Mouse (Mus musculus): ENCODE results near the gene Abl2. TPM values are rescaled to one million over a fixed set of nuclear protein-coding genes. Genes with fewer than 3 reads are reported as not detected.

Gene Abl2
- polyA plus RNA-seq, 1 experiment: 11.0 TPM

- H3K4me1 ChIP-seq (ENCODE audit: control insufficient read depth, insufficient read depth, insufficient read length): no peaks in the 10 kb centered on the region
- 86% methylated on average over 8 of the region's 8 CpGs for WGBS
- DNase-seq (ENCODE audit: low read depth in 1 of 2, low spot score in 2 of 2): no peak
- no peak overlapping the region for H3K4me3 ChIP-seq (ENCODE audit: extremely low read depth, insufficient read depth, insufficient read length)
- no peaks in the 10 kb centered on the region for H3K27me3 ChIP-seq (ENCODE audit: control insufficient read depth, insufficient read depth, low read length)
- TF ChIP-seq CTCF (IDR thresholded peaks at IDR 0.05; ENCODE audit: extremely low read depth, insufficient read depth, insufficient read length, insufficient replicate concordance) (no peak), POLR2A (IDR thresholded peaks at IDR 0.05; ENCODE audit: low read depth, low read length) (no peak)
- peaks cover 30% of the 10 kb centered on the region for H3K36me3 ChIP-seq (ENCODE audit: control insufficient read depth, insufficient read depth, low read length)
- H3K27ac ChIP-seq (ENCODE audit: insufficient read depth, low read length): no peak overlapping the region
These were observed 107.2 kb downstream of the Abl2 start for GRCm38 (mm10) chr1:156665777-156666176.

GRCm38 (mm10) chr1:156667141-156667926, 108.7 kb downstream of the Abl2 start:
- no peak overlapping the region for H3K27ac ChIP-seq (ENCODE audit: insufficient read depth, low read length)
- 74% methylated on average over 23 of the region's 23 CpGs for WGBS
- H3K4me1 ChIP-seq (ENCODE audit: control insufficient read depth, insufficient read depth, insufficient read length): 0 out of 2 replicates have a peak, but pooled peaks cover 1% of the 10 kb centered on the region
- TF ChIP-seq POLR2A (IDR thresholded peaks at IDR 0.05; ENCODE audit: low read depth, low read length): no peak
- no peak for TF ChIP-seq CTCF (IDR thresholded peaks at IDR 0.05; ENCODE audit: extremely low read depth, insufficient read depth, insufficient read length, insufficient replicate concordance)
- no peak overlapping the region for H3K4me3 ChIP-seq (ENCODE audit: extremely low read depth, insufficient read depth, insufficient read length)
- no peak for DNase-seq (ENCODE audit: low read depth in 1 of 2, low spot score in 2 of 2)
- peaks cover 32% of the 10 kb centered on the region for H3K36me3 ChIP-seq (ENCODE audit: control insufficient read depth, insufficient read depth, low read length)
- H3K27me3 ChIP-seq (ENCODE audit: control insufficient read depth, insufficient read depth, low read length): no peaks in the 10 kb centered on the region

GRCm38 (mm10) chr1:156668602-156669001, 110.0 kb downstream of the Abl2 start:
- Histone ChIP-seq H3K4me1 (ENCODE audit: control insufficient read depth, insufficient read depth, insufficient read length) (peaks cover 6% of the 10 kb centered on the region; the same call in 1 of the 2 replicates), H3K27ac (ENCODE audit: insufficient read depth, low read length) (no peak overlapping the region), H3K36me3 (ENCODE audit: control insufficient read depth, insufficient read depth, low read length) (peaks cover 32% of the 10 kb centered on the region), H3K4me3 (ENCODE audit: extremely low read depth, insufficient read depth, insufficient read length) (no peak overlapping the region), H3K27me3 (ENCODE audit: control insufficient read depth, insufficient read depth, low read length) (no peaks in the 10 kb centered on the region)
- 85% methylated on average over 5 of the region's 5 CpGs for WGBS
- no peak for TF ChIP-seq POLR2A (IDR thresholded peaks at IDR 0.05; ENCODE audit: low read depth, low read length)
- TF ChIP-seq CTCF (IDR thresholded peaks at IDR 0.05; ENCODE audit: extremely low read depth, insufficient read depth, insufficient read length, insufficient replicate concordance): no peak
- DNase-seq (ENCODE audit: low read depth in 1 of 2, low spot score in 2 of 2): no peak

- TF ChIP-seq CTCF (IDR thresholded peaks at IDR 0.05; ENCODE audit: extremely low read depth, insufficient read depth, insufficient read length, insufficient replicate concordance) (no peak), POLR2A (IDR thresholded peaks at IDR 0.05; ENCODE audit: low read depth, low read length) (no peak)
- no peak overlapping the region for H3K27ac ChIP-seq (ENCODE audit: insufficient read depth, low read length)
- no peaks in the 10 kb centered on the region for H3K27me3 ChIP-seq (ENCODE audit: control insufficient read depth, insufficient read depth, low read length)
- 89% methylated on average over 11 of the region's 11 CpGs for whole genome bisulfite sequencing
- peaks cover 28% of the 10 kb centered on the region for H3K36me3 ChIP-seq (ENCODE audit: control insufficient read depth, insufficient read depth, low read length)
- H3K4me1 ChIP-seq (ENCODE audit: control insufficient read depth, insufficient read depth, insufficient read length): peaks cover 6% of the 10 kb centered on the region; the same call in 1 of the 2 replicates
- no peak for DNase-seq (ENCODE audit: low read depth in 1 of 2, low spot score in 2 of 2)
- H3K4me3 ChIP-seq (ENCODE audit: extremely low read depth, insufficient read depth, insufficient read length): no peak overlapping the region
These were observed 110.8 kb downstream of the Abl2 start for GRCm38 (mm10) chr1:156669208-156669983.

- Histone ChIP-seq H3K36me3 (ENCODE audit: control insufficient read depth, insufficient read depth, low read length) (peaks cover 17% of the 10 kb centered on the region), H3K27me3 (ENCODE audit: control insufficient read depth, insufficient read depth, low read length) (no peaks in the 10 kb centered on the region), H3K4me1 (ENCODE audit: control insufficient read depth, insufficient read depth, insufficient read length) (peaks cover 6% of the 10 kb centered on the region; the same call in 1 of the 2 replicates), H3K4me3 (ENCODE audit: extremely low read depth, insufficient read depth, insufficient read length) (no peak overlapping the region), H3K27ac (ENCODE audit: insufficient read depth, low read length) (no peak overlapping the region)
- DNase-seq (ENCODE audit: low read depth in 1 of 2, low spot score in 2 of 2): no peak
- TF ChIP-seq CTCF (IDR thresholded peaks at IDR 0.05; ENCODE audit: extremely low read depth, insufficient read depth, insufficient read length, insufficient replicate concordance) (no peak), POLR2A (IDR thresholded peaks at IDR 0.05; ENCODE audit: low read depth, low read length) (no peak)
- 95% methylated on average over 3 of the region's 3 CpGs for WGBS
These were observed 113.3 kb downstream of the Abl2 start for GRCm38 (mm10) chr1:156671921-156672320.

- Histone ChIP-seq H3K36me3 (ENCODE audit: control insufficient read depth, insufficient read depth, low read length) (peaks cover 14% of the 10 kb centered on the region), H3K27ac (ENCODE audit: insufficient read depth, low read length) (peak overlapping the region; percentile 87), H3K4me1 (ENCODE audit: control insufficient read depth, insufficient read depth, insufficient read length) (peaks cover 6% of the 10 kb centered on the region; the same call in 1 of the 2 replicates), H3K27me3 (ENCODE audit: control insufficient read depth, insufficient read depth, low read length) (no peaks in the 10 kb centered on the region), H3K4me3 (ENCODE audit: extremely low read depth, insufficient read depth, insufficient read length) (peak overlapping the region; percentile 85)
- peak in 1 of 2 experiments; percentile 36 for DNase-seq (ENCODE audit: low read depth in 1 of 2, low spot score in 2 of 2)
- 13% methylated on average over 14 of the region's 14 CpGs for WGBS
- TF ChIP-seq CTCF (IDR thresholded peaks at IDR 0.05; ENCODE audit: extremely low read depth, insufficient read depth, insufficient read length, insufficient replicate concordance) (no peak), POLR2A (IDR thresholded peaks at IDR 0.05; ENCODE audit: low read depth, low read length) (no peak)
These were observed 114.3 kb downstream of the Abl2 start for GRCm38 (mm10) chr1:156672720-156673475.

Data from spleen, adult 2 months (tissue).